ENCODE assay signal across 8 mouse cellular contexts in genomic region chr1:37081376-37082214, GRCm38 (mm10). TPM values are rescaled to one million over a fixed set of nuclear protein-coding genes. Genes with fewer than 3 reads are reported as not detected.
DNase-seq lines count a peak whose midpoint lies in the region; ATAC-seq lines count a peak whose summit lies in the region.
"Had no signal": no experiment of that assay in that cellular context is flagged by ENCODE, and none has a peak within 500 bp of the region (broad histone marks: within the 10 kb centered on the region; RNA-seq: fewer than 3 reads in every experiment).

No protein-coding gene starts in this region.

- peaks cover 24% of the 10 kb centered on the region for H3K4me1 ChIP-seq in forebrain, embryonic 16.5 days (replicated peaks; ENCODE audit: control insufficient read depth, insufficient read depth, low read length)
- peaks cover 3% of the 10 kb centered on the region; the same call in 1 of the 2 replicates for H3K4me1 ChIP-seq in midbrain, embryonic 11.5 days (ENCODE audit: control insufficient read depth, insufficient read depth, low read length)

- DNase-seq in right cerebral cortex, adult 18-20 months = peak; percentile 35
- DNase-seq in right cerebral cortex, postnatal 25 days = no peak
- no peak for DNase-seq in midbrain, embryonic 11.5 days (ENCODE audit: low spot score, missing footprints)
- DNase-seq in skeletal muscle tissue, adult 2 months (ENCODE audit: low read depth, low spot score) = peak; percentile 75
- no peak for DNase-seq in urinary bladder, postnatal 4 days (ENCODE audit: low spot score in 2 of 2)
- no peak for DNase-seq in adipocyte (ENCODE audit: low spot score)

- 22% methylated on average over 12 of the region's 12 CpGs for WGBS in forebrain, embryonic 16.5 days
- WGBS in midbrain, embryonic 11.5 days = 67% methylated on average over 12 of the region's 12 CpGs

- H3K36me3 ChIP-seq in forebrain, embryonic 16.5 days (ENCODE audit: control insufficient read depth, insufficient read depth) = no peaks in the 10 kb centered on the region
- H3K36me3 ChIP-seq in midbrain, embryonic 11.5 days (ENCODE audit: control insufficient read depth, insufficient read depth, low read length) = no peaks in the 10 kb centered on the region

- ATAC-seq in forebrain, embryonic 16.5 days = peak; percentile 73
- peak; percentile 88 for ATAC-seq in midbrain, embryonic 11.5 days (ENCODE audit: low FRiP score)
- ATAC-seq: intestine, postnatal 0 days had no signal

- no peak overlapping the region for H3K27ac ChIP-seq in forebrain, embryonic 16.5 days (ENCODE audit: low read length)
- H3K27ac ChIP-seq in midbrain, embryonic 11.5 days (ENCODE audit: low read depth, low read length) = peak overlapping the region; percentile 22

- no peaks in the 10 kb centered on the region for H3K9me3 ChIP-seq in forebrain, embryonic 16.5 days (ENCODE audit: control insufficient read depth, low read length)
- H3K9me3 ChIP-seq in midbrain, embryonic 11.5 days (ENCODE audit: control insufficient read depth, low read length) = no peaks in the 10 kb centered on the region

- no peak overlapping the region for H3K4me2 ChIP-seq in forebrain, embryonic 16.5 days (ENCODE audit: low read length)
- H3K4me2 ChIP-seq in midbrain, embryonic 11.5 days = no peak overlapping the region

- H3K9ac ChIP-seq in forebrain, embryonic 16.5 days (replicated peaks; ENCODE audit: low read depth, low read length) = no peak overlapping the region
- no peak overlapping the region for H3K9ac ChIP-seq in midbrain, embryonic 11.5 days (ENCODE audit: low read length)

- no peaks in the 10 kb centered on the region for H3K27me3 ChIP-seq in forebrain, embryonic 16.5 days (replicated peaks; ENCODE audit: control insufficient read depth, insufficient read depth, low read length)
- H3K27me3 ChIP-seq in midbrain, embryonic 11.5 days (ENCODE audit: control insufficient read depth, insufficient read depth, low read length) = no peaks in the 10 kb centered on the region

- H3K4me3 ChIP-seq in forebrain, embryonic 16.5 days (replicated peaks; ENCODE audit: low read length) = no peak overlapping the region
- no peak overlapping the region for H3K4me3 ChIP-seq in midbrain, embryonic 11.5 days (ENCODE audit: low read depth, low read length)

RNA-seq across cellular contexts. Expression of gene Vwa3b, which starts 55.2 kb away (rescaled TPM):
- polyA plus RNA-seq in forebrain, embryonic 16.5 days (2015; fragmentation: Nextera tagmentation; extraction: Ambion mirVana) = 0.89 and 1.9 TPM in 2 replicates
- 0.23 TPM in 1 of 2 replicates, not detected in the other for polyA plus RNA-seq in midbrain, embryonic 11.5 days (2014; fragmentation: Nextera tagmentation; extraction: Ambion mirVana)

Comparison
In these comparisons a context has a peak if more than half of its experiments do, and no peak if none do; other contexts are left out.
1. DNase-seq: peak in right cerebral cortex, adult 18-20 months (single experiment) and skeletal muscle tissue, adult 2 months (single experiment); none in right cerebral cortex, postnatal 25 days (single experiment), midbrain, embryonic 11.5 days (single experiment), urinary bladder, postnatal 4 days (0 of 2) and adipocyte (single experiment).